Mouse (Mus musculus) adrenal gland, postnatal 25 days (tissue): ENCODE data around the gene Amot. TPM values are rescaled to one million over a fixed set of nuclear protein-coding genes. Genes with fewer than 3 reads are reported as not detected.

Experiments
- DNase-seq: peaks from one replicate; pipeline ENCODE4 v3.0.0; 2021; ENCODE audit warnings: mixed read lengths
- long read RNA-seq: library from polyadenylated mRNA; stranded (forward); transcript quantifications from one replicate; pipeline ENCODE4 v2.0.0, GENCODE M21; 2021
- total RNA-seq: library from RNA; stranded (reverse); gene quantifications from 2 replicates; pipeline ENCODE4 v1.2.3, GENCODE M21; 2021

The Amot gene
- total RNA-seq, result 5.9 and 7.3 TPM in 2 replicates
- long read RNA-seq, result 0 reads

GRCm38 (mm10) chrX:145504717-145505415, at the start of gene Amot:
Gene Amot, minus strand, starts transcription at chrX:145505181.
- peak; percentile 88 for DNase-seq

- no peak for DNase-seq
Observed at GRCm38 (mm10) chrX:145545060-145545459, 40.1 kb upstream of the Amot start.

GRCm38 (mm10) chrX:145543602-145544490, 38.9 kb upstream of the Amot start:
- DNase-seq, result no peak

DNA sequence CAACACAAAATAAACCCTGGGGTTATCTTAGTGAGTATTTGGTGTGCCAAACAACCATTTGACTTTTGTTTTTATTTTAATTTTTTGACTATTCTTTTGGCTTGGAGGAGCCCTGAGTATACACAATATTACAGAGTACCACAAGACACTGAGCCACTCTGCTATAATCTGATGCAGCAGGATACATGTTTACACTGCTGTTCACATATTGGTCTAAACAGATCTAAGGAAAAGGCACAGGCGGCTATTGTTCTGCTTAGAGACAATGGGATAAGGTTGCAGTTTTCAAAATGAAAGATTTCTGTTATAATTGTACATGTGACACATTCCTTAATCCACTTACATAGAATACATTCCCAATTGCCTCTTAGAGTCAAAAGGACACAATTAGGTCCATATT, 36.1 kb upstream of the Amot start:
- DNase-seq, result no peak

- DNase-seq, result no peak
Observed at GRCm38 (mm10) chrX:145540321-145540720, 35.3 kb upstream of the Amot start.

GRCm38 (mm10) chrX:145529602-145530001, 24.6 kb upstream of the Amot start:
- DNase-seq, result no peak

DNA sequence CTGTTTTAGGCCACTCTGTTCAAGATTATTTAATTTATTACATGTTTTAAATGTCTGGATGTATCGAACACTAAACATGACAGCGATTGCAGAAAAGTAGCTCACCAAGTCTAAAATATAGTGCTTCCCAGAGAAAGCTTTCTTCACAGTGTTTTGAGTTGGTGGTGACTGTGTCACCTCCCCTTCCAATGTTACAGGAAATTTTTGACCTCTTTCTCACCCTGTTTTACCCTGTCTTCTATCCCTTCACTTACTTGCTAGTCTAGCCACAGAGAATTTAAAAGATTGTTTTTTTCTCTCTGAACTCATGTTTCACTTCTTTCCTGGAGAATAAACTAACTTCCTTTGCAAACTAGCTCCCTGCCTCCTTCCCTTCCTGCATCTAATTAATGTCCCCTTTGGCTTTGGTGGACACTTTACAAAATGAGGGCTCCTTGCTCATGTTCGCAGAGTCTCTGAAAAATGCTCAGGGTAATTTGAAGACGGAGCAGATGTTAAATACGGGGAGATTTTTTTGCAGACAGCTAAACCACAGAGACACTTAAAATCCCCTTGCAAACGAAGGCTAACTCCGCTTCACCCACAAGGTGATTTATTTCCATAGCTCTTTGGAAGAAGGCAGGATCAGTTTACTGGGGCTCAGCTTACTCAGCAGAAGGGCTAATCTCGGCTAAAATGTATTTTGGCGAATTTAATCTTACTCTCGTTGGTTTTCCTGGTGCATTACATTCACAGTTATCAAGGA, 11.5 kb upstream of the Amot start:
- DNase-seq, result no peak

DNA sequence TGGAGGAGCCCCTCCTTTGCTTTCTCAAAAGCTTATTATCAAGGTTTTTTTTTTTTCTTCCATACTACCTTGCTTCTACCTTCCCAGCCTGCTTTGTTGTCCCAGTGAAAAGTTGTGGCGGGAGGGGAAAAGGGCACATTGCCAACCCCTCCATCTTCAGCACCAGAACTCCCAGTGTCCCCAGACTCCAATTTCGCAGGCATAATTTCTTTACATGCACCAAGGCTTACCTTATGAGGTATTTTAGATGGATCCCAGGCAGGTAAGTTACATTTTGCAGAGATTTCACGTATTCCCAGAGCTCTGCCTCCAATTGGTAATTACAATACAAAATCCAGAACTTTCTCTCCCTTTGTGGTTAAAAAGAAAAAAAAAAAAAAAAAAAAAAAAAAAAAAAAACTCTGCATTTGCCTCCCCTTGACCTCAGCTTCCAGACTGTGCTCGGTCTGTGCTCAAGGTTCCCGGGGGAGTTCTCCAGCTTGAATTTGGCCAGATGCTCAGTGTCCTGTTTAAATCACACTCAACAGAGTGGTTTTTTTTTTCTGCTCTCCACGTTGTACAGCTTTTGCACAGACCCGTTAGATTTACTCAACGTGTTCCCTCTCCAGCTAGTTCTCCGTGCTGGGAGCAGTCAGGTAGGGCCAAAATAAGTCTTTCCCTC, 10.6 kb upstream of the Amot start:
- DNase-seq, result no peak

- no peak for DNase-seq
Observed at GRCm38 (mm10) chrX:145510675-145511074, 5.7 kb upstream of the Amot start.

DNA sequence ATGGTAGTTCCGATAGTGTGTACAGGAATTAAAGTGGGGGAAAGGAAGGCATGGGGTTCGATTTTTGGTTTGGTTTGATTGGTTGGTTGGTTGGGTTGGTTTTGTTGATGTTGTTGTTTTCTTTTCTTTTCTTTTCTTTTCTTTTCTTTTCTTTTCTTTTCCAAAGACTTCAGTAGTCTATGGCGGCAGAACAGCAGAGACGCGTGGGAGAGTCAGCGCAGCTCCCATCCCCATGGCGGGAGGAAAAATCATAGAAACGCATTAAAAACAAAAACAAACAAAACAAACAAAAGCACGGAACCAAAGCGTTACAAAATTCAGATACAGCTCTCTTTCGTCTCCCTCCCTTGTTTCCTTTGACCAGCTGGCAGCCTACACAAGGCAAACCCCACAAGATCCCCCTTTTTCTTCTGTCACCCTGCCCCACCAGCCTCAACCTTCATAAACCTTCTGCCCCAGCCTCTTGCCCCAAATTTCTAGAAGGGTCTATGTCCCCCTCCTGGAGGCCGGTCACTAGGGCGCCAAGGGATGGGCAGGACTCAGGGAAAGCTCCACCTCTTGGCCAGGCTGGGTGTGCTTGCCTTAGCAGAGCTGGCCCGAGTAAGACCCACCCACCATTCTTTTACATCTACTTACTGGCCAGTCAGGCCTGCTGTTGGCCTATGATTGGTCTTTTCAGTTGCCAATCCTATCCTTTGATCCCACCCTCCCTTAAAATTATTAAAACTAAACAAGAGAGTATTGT, 648 bp upstream of the Amot start:
- DNase-seq, result peak; percentile 59

GRCm38 (mm10) chrX:145501666-145502355, 3.2 kb downstream of the Amot start:
- no peak for DNase-seq

GRCm38 (mm10) chrX:145499101-145499500, 5.9 kb downstream of the Amot start:
- no peak for DNase-seq

DNA sequence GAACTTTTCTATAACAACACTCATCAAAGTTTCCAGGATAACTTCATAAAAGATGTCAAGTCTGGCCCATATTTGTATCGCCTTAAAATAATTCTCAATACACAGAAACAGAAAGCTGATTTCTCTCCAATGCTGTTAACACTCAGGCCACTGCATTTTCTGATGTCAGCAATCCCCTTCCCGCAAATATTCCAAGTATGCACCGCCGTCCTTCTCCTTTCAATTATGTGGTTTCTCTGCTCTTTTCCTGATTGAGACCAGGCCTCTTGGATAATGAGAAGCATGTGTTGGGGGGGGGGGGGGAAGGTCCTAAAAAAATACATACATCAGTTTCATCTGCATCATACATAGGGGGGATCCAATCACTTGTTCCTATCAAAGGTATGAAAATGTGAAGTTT, 6.3 kb downstream of the Amot start:
- no peak for DNase-seq

- no peak for DNase-seq
Observed at GRCm38 (mm10) chrX:145497486-145497885, 7.5 kb downstream of the Amot start.

GRCm38 (mm10) chrX:145495381-145495780, 9.6 kb downstream of the Amot start:
- no peak for DNase-seq

GRCm38 (mm10) chrX:145490821-145491220, 14.2 kb downstream of the Amot start:
- DNase-seq, result no peak

DNA sequence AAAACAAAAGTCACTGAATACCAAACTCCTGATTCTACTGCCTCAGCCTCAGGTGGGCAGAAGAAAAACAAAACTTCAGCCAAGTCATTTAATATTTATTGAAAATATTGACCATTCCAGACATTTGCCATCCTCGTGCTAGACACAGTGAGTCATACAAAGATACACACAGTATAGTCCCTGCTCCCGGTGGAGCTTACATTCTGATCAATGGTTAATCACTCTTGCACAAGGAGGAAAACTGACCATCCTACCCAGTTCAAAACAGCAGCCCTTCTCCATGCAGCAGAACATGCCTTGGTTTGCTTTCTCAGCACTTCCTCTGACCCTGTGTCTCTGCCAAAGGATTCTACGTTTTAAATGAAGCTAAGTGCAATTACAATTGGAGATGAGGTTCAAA, 14.6 kb downstream of the Amot start:
- no peak for DNase-seq

DNA sequence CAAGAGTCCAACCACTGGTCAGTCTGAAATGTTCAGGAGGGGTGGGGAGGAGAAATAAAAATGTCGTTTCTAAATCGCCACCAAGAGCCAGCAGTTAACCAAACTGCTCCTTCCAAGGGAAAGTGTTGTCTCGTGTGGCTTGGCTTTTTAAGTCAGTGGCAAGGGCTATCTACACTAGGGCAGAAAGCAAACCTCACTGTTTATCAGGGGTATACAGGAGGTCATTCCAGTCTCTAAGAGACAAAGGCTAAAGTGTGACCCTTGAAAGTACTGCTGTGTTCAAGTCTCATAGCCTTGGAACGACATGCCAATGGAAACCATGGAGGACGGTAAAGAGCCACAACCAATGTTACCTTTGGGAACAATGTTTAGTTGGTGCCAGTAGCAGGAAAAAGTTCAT, 15.0 kb downstream of the Amot start:
- no peak for DNase-seq

GRCm38 (mm10) chrX:145485495-145485894, 19.5 kb downstream of the Amot start:
- no peak for DNase-seq

DNA sequence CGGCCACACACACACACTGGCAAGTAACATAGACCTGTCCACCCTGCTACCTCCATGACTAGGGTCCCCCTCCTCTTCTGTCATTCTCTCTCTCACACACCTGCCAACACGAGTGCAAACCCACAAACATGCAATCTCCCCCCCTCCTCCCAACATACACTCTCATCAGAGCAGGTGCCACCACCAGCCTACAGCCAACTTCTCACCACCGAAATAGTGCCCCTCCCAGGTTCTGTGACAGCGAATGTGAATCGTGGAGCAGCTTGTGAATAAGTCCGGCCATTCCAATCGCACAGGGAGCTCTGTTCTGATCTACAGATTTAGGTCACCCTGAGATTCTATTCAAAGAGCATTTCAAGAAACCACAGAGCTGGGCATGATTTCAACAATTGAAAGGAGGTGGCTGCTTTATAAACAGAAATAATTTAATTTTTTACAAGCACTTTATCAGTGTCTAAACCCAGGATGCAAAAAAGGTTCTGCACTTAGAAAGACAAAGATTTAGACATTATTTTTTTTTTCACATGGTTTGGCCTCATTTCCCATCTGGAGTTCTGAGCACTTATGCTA, 21.4 kb downstream of the Amot start:
- DNase-seq, result no peak

DNA sequence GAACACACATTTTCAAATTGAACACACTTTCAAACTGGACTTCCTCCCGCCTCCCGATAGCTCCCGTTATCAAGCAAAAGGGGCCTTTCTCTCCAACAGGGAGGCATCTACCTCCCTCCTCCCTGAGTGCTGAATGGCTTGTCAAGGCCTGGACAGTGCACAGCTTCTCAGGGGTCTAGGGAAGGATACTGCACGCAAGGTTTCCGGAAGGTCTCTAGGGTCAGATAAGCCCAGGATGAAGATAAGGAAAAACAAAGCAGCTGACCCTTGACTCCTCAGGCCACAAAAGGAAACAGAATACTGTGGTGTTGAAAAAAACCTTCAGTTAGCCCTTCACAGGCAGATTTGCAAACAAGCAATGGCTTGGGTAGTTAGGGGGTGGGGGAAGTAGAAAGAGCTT, 22.6 kb downstream of the Amot start:
- DNase-seq, result no peak
